Mouse (Mus musculus) liver, embryonic 15.5 days (tissue): ENCODE measurements around the gene Gpc6. TPM values are rescaled to one million over a fixed set of nuclear protein-coding genes. Genes with fewer than 3 reads are reported as not detected.

Experiments
- ATAC-seq: fragments of 200-750 bp; cut with Nextera tagmentation; 2 replicates; pipeline ENCODE4 v1.8.0; 2017; ENCODE audit warnings: moderate number of reproducible peaks, mild to moderate bottlenecking, moderate library complexity; ENCODE audit not compliant: insufficient read depth
- H3K27ac ChIP-seq: fragments of 300-500 bp; sonication (generic); replicated peaks from 2 replicates; pipeline ENCODE4 v1.5.1; 2015; ENCODE audit warnings: mild to moderate bottlenecking, inconsistent platforms
- H3K27me3 ChIP-seq: fragments of 300-500 bp; sonication (generic); 2 replicates; pipeline ENCODE4 v1.6.1; 2015; ENCODE audit warnings: mild to moderate bottlenecking, inconsistent platforms
- H3K36me3 ChIP-seq: fragments of 300-500 bp; sonication (generic); replicated peaks from 2 replicates; pipeline ENCODE4 v1.6.1; 2015; ENCODE audit warnings: moderate library complexity, mild to moderate bottlenecking, inconsistent platforms
- H3K4me1 ChIP-seq: fragments of 300-500 bp; sonication (generic); replicated peaks from 2 replicates; pipeline ENCODE4 v1.6.1; 2015; ENCODE audit warnings: inconsistent platforms
- H3K4me2 ChIP-seq: fragments of 300-500 bp; sonication (generic); 2 replicates; pipeline ENCODE4 v1.6.1; 2015; ENCODE audit warnings: moderate library complexity, mild to moderate bottlenecking, inconsistent platforms
- H3K4me3 ChIP-seq: fragments of 300-500 bp; sonication (generic); replicated peaks from 2 replicates; pipeline ENCODE4 v1.5.1; 2015; ENCODE audit warnings: mild to moderate bottlenecking, inconsistent platforms
- H3K9ac ChIP-seq: fragments of 300-500 bp; sonication (generic); 2 replicates; pipeline ENCODE4 v1.6.1; 2015; ENCODE audit warnings: moderate library complexity, mild to moderate bottlenecking, inconsistent platforms
- H3K9me3 ChIP-seq: fragments of 300-500 bp; sonication (generic); replicated peaks from 2 replicates; pipeline ENCODE4 v1.6.1; 2016; ENCODE audit warnings: inconsistent platforms
- WGBS: fragments of 180-500 bp; shearing (Covaris S2); methylation state at CpG from one replicate; pipeline ENCODE4 v1.1.7; 2015; ENCODE audit warnings: mixed read lengths; ENCODE audit not compliant: insufficient replicate concordance; 5-methylcytosine and 5-hydroxymethylcytosine counted together
- polyA plus RNA-seq: library from polyadenylated mRNA; unstranded; fragments of >200 nt; fragmentation: Nextera tagmentation; extraction: Ambion mirVana; gene quantifications from 2 replicates; pipeline ENCODE4 v1.2.1, GENCODE M21; 2015

Gene Gpc6
- polyA plus RNA-seq, 1 experiment from 2014 or later, result 3.4 TPM

GRCm38 (mm10) chr14:116957154-116957553, 32.0 kb downstream of the Gpc6 start:
- ATAC-seq, result no peak
- no peaks in the 10 kb centered on the region for H3K36me3 ChIP-seq
- no peaks in the 10 kb centered on the region for H3K27me3 ChIP-seq
- no peak overlapping the region for H3K27ac ChIP-seq
- no peak overlapping the region for H3K9ac ChIP-seq
- no peaks in the 10 kb centered on the region for H3K9me3 ChIP-seq
- no peaks in the 10 kb centered on the region for H3K4me1 ChIP-seq
- H3K4me3 ChIP-seq, result no peak overlapping the region
- H3K4me2 ChIP-seq, result no peak overlapping the region

DNA sequence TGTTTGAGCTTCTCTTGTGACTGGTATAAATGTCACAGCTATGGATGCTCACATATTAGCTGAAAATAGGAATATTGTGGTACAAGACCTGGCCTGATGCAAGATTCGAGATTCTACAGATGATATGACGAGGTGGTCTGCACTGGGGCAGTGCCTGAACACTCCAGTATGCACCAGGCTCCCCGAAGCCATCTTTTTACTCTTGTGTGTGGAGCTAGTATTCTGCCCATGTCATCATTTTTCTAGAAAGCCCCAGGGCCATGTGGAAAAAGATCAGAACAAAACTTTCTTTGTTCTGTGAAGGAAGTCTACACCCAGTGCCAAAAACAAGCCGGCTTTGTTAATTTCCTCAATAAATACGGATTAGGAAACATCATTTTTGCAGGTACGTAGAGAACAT, 39.7 kb downstream of the Gpc6 start:
- Histone ChIP-seq H3K27me3 (no peaks in the 10 kb centered on the region), H3K4me2 (no peak overlapping the region), H3K36me3 (no peaks in the 10 kb centered on the region), H3K9ac (no peak overlapping the region), H3K27ac (no peak overlapping the region), H3K9me3 (no peaks in the 10 kb centered on the region), H3K4me1 (no peaks in the 10 kb centered on the region), H3K4me3 (no peak overlapping the region)
- ATAC-seq, result no peak
- 60% methylated on average over 6 of the region's 6 CpGs for WGBS

GRCm38 (mm10) chr14:116974708-116975107, 49.6 kb downstream of the Gpc6 start:
- 70% methylated on average over 3 of the region's 3 CpGs for WGBS
- Histone ChIP-seq H3K36me3 (no peaks in the 10 kb centered on the region), H3K27me3 (no peaks in the 10 kb centered on the region), H3K9ac (no peak overlapping the region), H3K4me2 (no peak overlapping the region), H3K27ac (no peak overlapping the region), H3K9me3 (no peaks in the 10 kb centered on the region), H3K4me1 (no peaks in the 10 kb centered on the region), H3K4me3 (no peak overlapping the region)
- ATAC-seq, result no peak

GRCm38 (mm10) chr14:116975224-116975623, 50.1 kb downstream of the Gpc6 start:
- Histone ChIP-seq H3K27me3 (no peaks in the 10 kb centered on the region), H3K9me3 (no peaks in the 10 kb centered on the region), H3K4me3 (no peak overlapping the region), H3K4me2 (no peak overlapping the region), H3K36me3 (no peaks in the 10 kb centered on the region), H3K4me1 (no peaks in the 10 kb centered on the region), H3K27ac (no peak overlapping the region), H3K9ac (no peak overlapping the region)
- WGBS, result 58% methylated on average over 4 of the region's 4 CpGs
- no peak for ATAC-seq

- Histone ChIP-seq H3K36me3 (no peaks in the 10 kb centered on the region), H3K9me3 (no peaks in the 10 kb centered on the region), H3K4me3 (no peak overlapping the region), H3K27ac (no peak overlapping the region), H3K4me2 (no peak overlapping the region), H3K27me3 (no peaks in the 10 kb centered on the region), H3K9ac (no peak overlapping the region), H3K4me1 (no peaks in the 10 kb centered on the region)
- WGBS, result 32% methylated on average over 2 of the region's 2 CpGs
- ATAC-seq, result no peak
These were observed 52.1 kb downstream of the Gpc6 start for GRCm38 (mm10) chr14:116977259-116977658.

DNA sequence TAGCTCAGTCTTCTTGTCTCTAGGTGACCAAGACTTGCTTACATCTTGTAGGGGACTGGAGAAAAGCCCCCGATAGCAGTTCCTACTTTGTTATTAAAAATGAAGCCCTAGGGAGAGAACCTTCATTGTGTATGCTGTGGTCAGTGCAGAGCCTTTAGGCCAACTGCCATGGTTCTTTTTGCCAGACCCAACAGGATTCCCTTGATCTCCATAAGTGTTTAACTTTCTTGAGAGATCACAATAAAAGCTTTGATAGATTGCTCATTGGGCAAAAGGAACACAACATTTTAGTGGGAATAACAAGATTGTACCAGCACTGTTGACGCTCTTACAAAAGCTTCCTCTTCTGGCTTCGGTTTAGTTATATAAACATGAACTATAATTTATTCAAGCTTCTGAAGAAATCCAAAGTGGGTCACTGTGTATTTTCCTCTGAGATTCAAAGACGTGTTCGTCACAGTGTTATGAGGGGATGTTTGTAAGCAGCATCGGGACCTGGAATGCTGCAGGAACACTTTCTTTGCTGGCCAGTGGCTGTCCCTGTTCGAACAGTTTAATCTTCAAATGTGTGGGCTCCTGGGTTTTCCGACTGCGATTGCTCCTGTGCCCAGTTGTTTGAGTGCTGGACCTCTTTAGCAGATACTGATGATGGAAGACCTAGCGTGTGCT, 54.7 kb downstream of the Gpc6 start:
- 70% methylated on average over 10 of the region's 10 CpGs for WGBS
- Histone ChIP-seq H3K9ac (no peak overlapping the region), H3K27ac (no peak overlapping the region), H3K36me3 (no peaks in the 10 kb centered on the region), H3K9me3 (no peaks in the 10 kb centered on the region), H3K4me1 (no peaks in the 10 kb centered on the region), H3K4me3 (no peak overlapping the region), H3K4me2 (no peak overlapping the region), H3K27me3 (no peaks in the 10 kb centered on the region)
- no peak for ATAC-seq

GRCm38 (mm10) chr14:116981711-116982110, 56.6 kb downstream of the Gpc6 start:
- no peak overlapping the region for H3K4me2 ChIP-seq
- no peaks in the 10 kb centered on the region for H3K9me3 ChIP-seq
- ATAC-seq, result no peak
- no peak overlapping the region for H3K4me3 ChIP-seq
- H3K27ac ChIP-seq, result no peak overlapping the region
- no peak overlapping the region for H3K9ac ChIP-seq
- 65% methylated on average over 4 of the region's 4 CpGs for WGBS
- no peaks in the 10 kb centered on the region for H3K4me1 ChIP-seq
- no peaks in the 10 kb centered on the region for H3K36me3 ChIP-seq
- no peaks in the 10 kb centered on the region for H3K27me3 ChIP-seq

DNA sequence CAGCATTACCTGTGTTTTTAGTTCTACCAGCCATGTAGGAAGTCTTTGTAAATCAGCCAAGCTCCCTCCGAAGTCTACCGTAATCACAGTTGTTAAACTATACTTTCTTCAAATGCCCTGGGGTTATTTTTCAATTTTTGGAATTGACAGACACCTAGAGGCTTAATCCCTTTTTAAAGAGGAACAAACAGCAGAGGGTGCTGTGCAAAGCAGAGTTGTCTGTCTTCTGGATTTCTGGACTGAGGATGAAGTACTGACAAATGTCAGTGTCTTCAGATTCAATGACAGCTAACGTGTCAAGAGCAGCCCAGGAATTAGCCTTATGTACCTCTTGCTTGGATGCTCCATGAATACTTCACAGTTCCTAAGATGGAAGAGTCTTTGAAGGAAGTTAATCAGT, 62.2 kb downstream of the Gpc6 start:
- WGBS, result 74% methylated on average over 3 of the region's 3 CpGs
- no peak for ATAC-seq
- Histone ChIP-seq H3K9ac (no peak overlapping the region), H3K4me3 (no peak overlapping the region), H3K9me3 (no peaks in the 10 kb centered on the region), H3K27me3 (no peaks in the 10 kb centered on the region), H3K27ac (no peak overlapping the region), H3K4me1 (no peaks in the 10 kb centered on the region), H3K36me3 (no peaks in the 10 kb centered on the region), H3K4me2 (no peak overlapping the region)

- ATAC-seq, result no peak
- H3K9me3 ChIP-seq, result no peaks in the 10 kb centered on the region
- H3K9ac ChIP-seq, result no peak overlapping the region
- no peak overlapping the region for H3K4me3 ChIP-seq
- 49% methylated on average over 1 of the region's 1 CpGs for WGBS
- no peaks in the 10 kb centered on the region for H3K36me3 ChIP-seq
- no peaks in the 10 kb centered on the region for H3K4me1 ChIP-seq
- no peak overlapping the region for H3K27ac ChIP-seq
- H3K4me2 ChIP-seq, result no peak overlapping the region
- H3K27me3 ChIP-seq, result no peaks in the 10 kb centered on the region
These were observed 75.3 kb downstream of the Gpc6 start for GRCm38 (mm10) chr14:117000376-117000775.

DNA sequence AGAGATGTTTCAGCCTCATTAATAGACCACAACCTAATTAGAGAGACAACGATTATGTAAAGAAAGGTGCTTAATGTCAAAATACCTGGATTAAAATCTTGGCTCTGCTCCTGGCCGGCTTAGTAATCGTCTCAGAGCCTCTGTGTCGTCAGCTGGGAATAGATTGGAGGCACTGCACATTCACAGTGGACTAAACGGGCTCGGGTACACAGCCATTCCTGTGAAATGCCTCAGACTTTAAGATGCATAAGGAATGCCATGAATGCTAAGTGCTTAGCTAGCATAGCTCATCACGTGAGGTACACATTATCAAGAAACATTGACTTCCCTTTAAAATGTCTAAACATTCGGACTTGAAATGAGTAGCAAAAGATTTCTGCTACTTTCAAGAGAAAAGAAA, 77.2 kb downstream of the Gpc6 start:
- Histone ChIP-seq H3K36me3 (no peaks in the 10 kb centered on the region), H3K27ac (no peak overlapping the region), H3K4me1 (no peaks in the 10 kb centered on the region), H3K4me3 (no peak overlapping the region), H3K9ac (no peak overlapping the region), H3K4me2 (no peak overlapping the region), H3K9me3 (no peaks in the 10 kb centered on the region), H3K27me3 (no peaks in the 10 kb centered on the region)
- ATAC-seq, result no peak
- WGBS, result 61% methylated on average over 8 of the region's 8 CpGs

GRCm38 (mm10) chr14:117008781-117009180, 83.7 kb downstream of the Gpc6 start:
- H3K4me3 ChIP-seq, result no peak overlapping the region
- no peak for ATAC-seq
- no peak overlapping the region for H3K9ac ChIP-seq
- no peaks in the 10 kb centered on the region for H3K36me3 ChIP-seq
- WGBS, result 65% methylated on average over 3 of the region's 3 CpGs
- H3K27ac ChIP-seq, result no peak overlapping the region
- H3K4me2 ChIP-seq, result no peak overlapping the region
- no peaks in the 10 kb centered on the region for H3K27me3 ChIP-seq
- no peaks in the 10 kb centered on the region for H3K4me1 ChIP-seq
- no peaks in the 10 kb centered on the region for H3K9me3 ChIP-seq

DNA sequence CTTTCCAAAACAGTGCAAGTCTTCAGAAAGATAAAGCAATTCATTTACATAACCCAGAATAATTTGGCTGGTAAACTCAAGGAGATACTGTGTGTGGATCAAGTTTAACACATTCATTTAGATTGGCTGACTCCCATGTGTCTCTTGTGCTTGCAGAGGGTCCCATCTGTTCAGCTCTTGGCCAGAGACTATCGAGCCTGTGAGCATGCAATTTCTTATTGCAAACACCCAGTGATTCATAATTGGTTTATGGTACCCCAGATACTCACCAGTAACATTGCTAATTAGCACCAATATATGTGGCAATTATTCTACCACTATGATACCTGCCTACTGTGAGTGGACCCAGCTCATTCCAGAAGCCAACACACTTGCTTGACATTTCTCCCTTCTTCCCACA, 87.9 kb downstream of the Gpc6 start:
- no peaks in the 10 kb centered on the region for H3K36me3 ChIP-seq
- no peak for ATAC-seq

More for the DNA sequence above, 87.9 kb downstream of the Gpc6 start:
- Histone ChIP-seq H3K27me3 (no peaks in the 10 kb centered on the region), H3K4me3 (no peak overlapping the region), H3K27ac (no peak overlapping the region), H3K4me1 (no peaks in the 10 kb centered on the region), H3K4me2 (no peak overlapping the region), H3K9me3 (no peaks in the 10 kb centered on the region), H3K9ac (no peak overlapping the region)
- WGBS, result 57% methylated on average over 1 of the region's 1 CpGs
